Mouse (Mus musculus): ENCODE data around the gene Kat2a.

- no peak for TF ChIP-seq CTCF (IDR thresholded peaks at IDR 0.05; ENCODE audit: borderline replicate concordance, control insufficient read depth, extremely low read depth, insufficient read depth, low read length, poor library complexity)
- TF ChIP-seq POLR2A (IDR thresholded peaks at IDR 0.05; ENCODE audit: control insufficient read depth, extremely low read depth, insufficient read depth, low read length, poor library complexity), result no peak
Measured at GRCm38 (mm10) chr11:100714948-100715347, 2.7 kb upstream of the Kat2a start.

Measured in thymus, adult 2 months (tissue).